Mouse (Mus musculus): ENCODE measurements around the gene Gdf1. TPM values are rescaled to one million over a fixed set of nuclear protein-coding genes. Genes with fewer than 3 reads are reported as not detected.
A peak's percentile ranks its signal among the peaks of the same experiment; 100 is the strongest.

Gene Gdf1
- total RNA-seq (2021) = not detected
- polyA plus RNA-seq (2012; rRNA removed) = 0.14 TPM in 1 of 2 replicates, not detected in the other
- long read RNA-seq, partial matches to known transcripts = 0 of 1 reads
- long read RNA-seq, other reads (novel, unspliced or antisense) = 0 of 1 reads

DNA sequence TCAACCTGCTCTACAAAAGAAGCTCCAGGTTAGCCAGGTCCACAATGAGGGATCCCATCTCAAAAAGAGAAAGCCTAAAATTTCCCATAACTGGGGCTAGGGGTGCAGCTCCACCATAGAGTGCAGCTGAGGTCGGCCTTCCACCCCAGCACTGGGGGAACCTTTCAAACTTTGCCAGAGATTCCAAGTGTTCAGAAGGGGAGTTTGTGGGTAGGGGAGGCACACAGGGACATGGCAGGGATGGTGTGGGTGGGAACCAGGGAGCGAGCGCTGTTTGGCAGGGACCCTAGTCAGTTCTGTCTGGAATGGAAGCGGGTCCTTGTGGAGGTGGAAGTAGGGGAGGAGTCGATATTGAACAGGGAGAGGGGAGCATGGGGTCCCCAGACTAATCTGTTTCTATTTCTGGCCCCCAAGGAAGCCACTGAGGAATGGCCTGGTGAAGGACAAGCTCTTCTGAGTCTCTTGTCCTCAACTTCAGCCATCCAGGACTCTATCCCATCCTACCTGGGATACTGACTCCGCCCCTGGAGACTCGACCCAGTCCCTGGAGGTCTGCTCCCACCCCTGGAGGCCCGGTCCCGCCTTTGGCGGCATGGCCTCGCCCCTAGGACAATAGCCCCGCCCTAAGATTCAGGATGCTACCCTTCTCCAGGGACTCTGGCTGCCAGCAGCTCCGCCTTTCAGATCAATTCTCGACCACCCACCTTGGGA, at the start of gene Gdf1:
TSS of gene Gdf1 (plus strand) at position 694 of the 711 bp plus-strand sequence.
- no peaks in the 10 kb centered on the region for H3K36me3 ChIP-seq (ENCODE audit: control insufficient read depth, insufficient read depth, low read length)
- H3K9ac ChIP-seq (ENCODE audit: low read depth, low read length) = no peak within 1 kb of the TSS
- 34% methylated on average over 14 of the region's 14 CpGs for WGBS
- TF ChIP-seq POLR2A (IDR thresholded peaks at IDR 0.05; ENCODE audit: insufficient read depth, low read depth, low read length) (no peak), CTCF (IDR thresholded peaks at IDR 0.05) (no peak)
- H3K4me3 ChIP-seq = no peak within 1 kb of the TSS
- intact Hi-C loops (cut with DNase I) = no loop called here
- no peaks in the 10 kb centered on the region for H3K27me3 ChIP-seq (ENCODE audit: control insufficient read depth, insufficient read depth, low read length)
- no peaks in the 10 kb centered on the region for H3K4me1 ChIP-seq (ENCODE audit: control insufficient read depth, insufficient read depth, low read length)
- H3K27ac ChIP-seq = no peak within 1 kb of the TSS
- no peaks in the 10 kb centered on the region for H3K79me2 ChIP-seq (replicated peaks; ENCODE audit: control insufficient read depth, insufficient read depth, low read length)
- DNase-seq = no peak

DNA sequence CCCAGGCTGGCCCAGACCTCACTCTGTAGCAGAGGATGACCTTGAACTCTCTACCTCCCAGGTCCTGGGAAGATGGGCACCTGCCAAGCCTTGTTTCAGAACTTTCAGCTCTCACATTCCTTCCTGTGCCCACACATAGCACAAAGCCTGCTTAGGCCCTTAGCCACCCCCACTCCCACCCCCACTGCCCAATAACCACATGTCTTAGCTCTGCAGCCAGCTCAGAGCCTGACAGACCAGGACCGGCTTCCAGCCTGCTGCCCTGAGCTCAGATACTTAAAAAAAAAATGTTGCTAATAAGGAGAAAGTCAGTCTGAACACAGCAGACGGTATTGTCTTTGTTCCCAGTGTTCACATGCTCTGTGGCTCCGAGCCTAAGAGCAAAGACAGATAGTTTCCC, 48.6 kb upstream of the Gdf1 start:
- Histone ChIP-seq H3K4me3 (no peak overlapping the region), H3K27me3 (ENCODE audit: control insufficient read depth, insufficient read depth, low read length) (no peaks in the 10 kb centered on the region), H3K27ac (no peak overlapping the region), H3K79me2 (replicated peaks; ENCODE audit: control insufficient read depth, insufficient read depth, low read length) (no peaks in the 10 kb centered on the region), H3K4me1 (ENCODE audit: control insufficient read depth, insufficient read depth, low read length) (peaks cover 17% of the 10 kb centered on the region), H3K9ac (ENCODE audit: low read depth, low read length) (no peak overlapping the region), H3K36me3 (ENCODE audit: control insufficient read depth, insufficient read depth, low read length) (no peaks in the 10 kb centered on the region)
- DNase-seq = no peak
- no peak for TF ChIP-seq CTCF (IDR thresholded peaks at IDR 0.05)
- no peak for TF ChIP-seq EP300 (IDR thresholded peaks at IDR 0.05; ENCODE audit: insufficient read depth, low read depth, low read length)
- TF ChIP-seq POLR2A (IDR thresholded peaks at IDR 0.05; ENCODE audit: insufficient read depth, low read depth, low read length) = no peak
- intact Hi-C loops (cut with DNase I) = no loop called here
- 27% methylated on average over 3 of the region's 3 CpGs for WGBS

DNA sequence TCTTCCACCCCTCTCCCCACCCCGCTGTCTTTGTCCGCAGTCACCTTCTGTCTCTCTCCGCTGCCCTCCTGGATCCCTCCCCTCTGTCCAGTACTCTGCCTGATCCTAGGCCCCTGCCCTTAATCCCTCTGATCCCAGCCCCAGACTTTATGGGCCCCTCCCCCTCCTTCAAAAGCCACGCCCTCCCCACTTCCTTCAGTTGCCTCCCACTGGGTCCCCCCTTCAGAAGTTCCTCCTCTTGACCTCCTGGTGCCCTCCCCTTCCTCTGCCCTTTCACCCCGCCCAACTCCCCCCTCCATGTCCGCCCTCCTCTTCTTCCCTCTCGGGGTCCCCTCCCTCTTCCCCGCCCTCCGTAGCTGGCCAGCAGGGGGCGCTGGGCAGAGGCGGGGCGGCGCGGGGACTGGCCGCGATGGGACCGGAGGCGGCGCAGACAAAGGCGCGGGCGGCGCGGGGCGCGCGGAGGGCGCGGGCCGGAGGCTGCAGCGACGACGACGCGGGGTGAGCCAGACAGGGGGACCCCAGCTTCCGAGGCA, 46.9 kb upstream of the Gdf1 start, which contains the start of gene Homer3:
TSS of gene Homer3 (plus strand) at position 225 of the 533 bp plus-strand sequence.
- H3K36me3 ChIP-seq (ENCODE audit: control insufficient read depth, insufficient read depth, low read length) = no peaks in the 10 kb centered on the region
- H3K9ac ChIP-seq (ENCODE audit: low read depth, low read length) = peak within 1 kb of the TSS; percentile 92
- peak within 1 kb of the TSS; percentile 89 for H3K27ac ChIP-seq
- peak; percentile 70 for TF ChIP-seq POLR2A (IDR thresholded peaks at IDR 0.05; ENCODE audit: insufficient read depth, low read depth, low read length)
- TF ChIP-seq CTCF (IDR thresholded peaks at IDR 0.05) = peak; percentile 81
- TF ChIP-seq EP300 (IDR thresholded peaks at IDR 0.05; ENCODE audit: insufficient read depth, low read depth, low read length) = no peak
- intact Hi-C loops (cut with DNase I) = loop anchor here (2.0 kb wide), 1 partner anchor 20 kb away; the partner anchor contains the start of genes Cope and Ddx49
- 3% methylated on average over 26 of the region's 36 CpGs for WGBS
- peak within 1 kb of the TSS; percentile 53 for H3K4me3 ChIP-seq
- DNase-seq = peak; percentile 94 to 97
- no peaks in the 10 kb centered on the region for H3K79me2 ChIP-seq (replicated peaks; ENCODE audit: control insufficient read depth, insufficient read depth, low read length)
- H3K4me1 ChIP-seq (ENCODE audit: control insufficient read depth, insufficient read depth, low read length) = peaks cover 11% of the 10 kb centered on the region
- H3K27me3 ChIP-seq (ENCODE audit: control insufficient read depth, insufficient read depth, low read length) = no peaks in the 10 kb centered on the region

DNA sequence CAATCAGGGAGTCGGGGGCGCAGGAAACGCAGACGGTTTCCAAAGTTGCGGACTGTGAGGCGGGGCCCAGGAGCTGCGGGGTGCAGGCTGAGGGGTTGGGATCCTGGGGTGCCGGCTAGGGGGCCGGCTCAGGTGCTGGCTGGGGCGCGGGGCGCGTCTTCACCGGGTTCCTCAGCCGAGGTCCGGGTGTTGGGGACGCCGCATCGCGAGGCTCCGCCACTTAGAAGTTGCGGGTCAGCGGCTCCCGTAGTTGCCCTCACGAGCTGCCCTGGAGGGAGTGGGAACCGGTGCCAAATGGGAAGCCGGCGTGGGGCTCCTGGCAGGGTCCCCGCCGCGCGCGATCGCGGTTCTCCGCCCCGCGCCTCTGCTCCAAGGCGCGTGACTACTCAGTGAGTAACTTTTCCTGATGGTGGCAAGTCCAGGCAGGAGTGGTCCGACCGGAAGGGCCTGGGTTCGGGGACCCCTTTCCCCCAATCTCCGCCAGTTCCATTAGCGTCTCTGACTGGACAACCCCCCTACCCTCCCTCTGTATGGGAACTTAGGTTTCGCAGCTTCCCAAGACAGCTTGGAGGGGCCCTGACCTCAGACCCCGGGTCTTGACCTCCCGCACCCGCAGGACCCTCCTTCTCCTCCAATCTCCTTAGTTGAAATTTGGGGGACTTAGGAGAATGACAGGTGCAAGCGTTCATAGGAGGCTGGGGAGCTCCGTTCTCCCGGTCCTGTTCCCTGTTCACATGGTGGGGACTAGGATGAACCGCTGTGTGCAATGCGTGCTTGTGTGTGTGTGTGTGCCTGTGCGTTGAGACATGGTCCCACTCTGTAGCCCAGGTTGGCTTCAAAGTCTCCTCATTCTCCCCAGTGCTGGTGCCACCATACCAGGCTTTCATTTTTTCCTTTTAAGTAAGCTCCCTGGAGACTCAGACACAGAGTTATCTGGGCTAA, 46.2 kb upstream of the Gdf1 start:
- DNase-seq = no peak
- H3K36me3 ChIP-seq (ENCODE audit: control insufficient read depth, insufficient read depth, low read length) = no peaks in the 10 kb centered on the region
- peak overlapping the region; percentile 92 for H3K9ac ChIP-seq (ENCODE audit: low read depth, low read length)
- H3K27me3 ChIP-seq (ENCODE audit: control insufficient read depth, insufficient read depth, low read length) = no peaks in the 10 kb centered on the region
- intact Hi-C loops (cut with DNase I) = loop anchor here (2.0 kb wide), 1 partner anchor 19 kb away; the partner anchor contains the start of genes Cope and Ddx49
- peak overlapping the region; percentile 53 for H3K4me3 ChIP-seq
- no peaks in the 10 kb centered on the region for H3K79me2 ChIP-seq (replicated peaks; ENCODE audit: control insufficient read depth, insufficient read depth, low read length)
- H3K27ac ChIP-seq = peak overlapping the region; percentile 89
- TF ChIP-seq EP300 (IDR thresholded peaks at IDR 0.05; ENCODE audit: insufficient read depth, low read depth, low read length) = no peak
- TF ChIP-seq POLR2A (IDR thresholded peaks at IDR 0.05; ENCODE audit: insufficient read depth, low read depth, low read length) = no peak
- no peak for TF ChIP-seq CTCF (IDR thresholded peaks at IDR 0.05)
- WGBS = 4% methylated on average over 55 of the region's 55 CpGs
- peaks cover 11% of the 10 kb centered on the region for H3K4me1 ChIP-seq (ENCODE audit: control insufficient read depth, insufficient read depth, low read length)

DNA sequence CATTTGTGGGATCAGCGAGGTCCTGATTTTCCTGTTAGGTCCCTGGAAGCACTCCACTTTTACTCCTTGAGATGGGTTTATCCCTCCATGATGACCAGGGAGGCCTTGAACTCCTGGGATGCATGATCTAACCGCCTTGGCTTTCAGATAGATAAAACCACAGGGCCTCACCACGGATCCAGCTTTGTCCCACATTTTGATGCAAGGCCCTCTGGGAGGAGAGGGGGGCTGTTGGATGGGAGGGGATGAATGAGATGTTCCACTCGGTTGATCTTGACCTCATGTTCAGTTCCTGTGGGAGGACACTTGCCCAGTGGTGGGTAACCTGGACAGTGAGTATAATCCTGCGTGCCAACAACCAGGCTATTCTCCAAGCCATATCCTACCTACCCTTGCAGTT, 45.2 kb upstream of the Gdf1 start:
- WGBS = 64% methylated on average over 5 of the region's 5 CpGs
- Histone ChIP-seq H3K79me2 (replicated peaks; ENCODE audit: control insufficient read depth, insufficient read depth, low read length) (no peaks in the 10 kb centered on the region), H3K4me3 (no peak overlapping the region), H3K9ac (ENCODE audit: low read depth, low read length) (no peak overlapping the region), H3K36me3 (ENCODE audit: control insufficient read depth, insufficient read depth, low read length) (no peaks in the 10 kb centered on the region), H3K27ac (no peak overlapping the region), H3K4me1 (ENCODE audit: control insufficient read depth, insufficient read depth, low read length) (peaks cover 8% of the 10 kb centered on the region), H3K27me3 (ENCODE audit: control insufficient read depth, insufficient read depth, low read length) (no peaks in the 10 kb centered on the region)
- intact Hi-C loops (cut with DNase I) = no loop called here
- TF ChIP-seq CTCF (IDR thresholded peaks at IDR 0.05) = no peak
- no peak for TF ChIP-seq POLR2A (IDR thresholded peaks at IDR 0.05; ENCODE audit: insufficient read depth, low read depth, low read length)
- TF ChIP-seq EP300 (IDR thresholded peaks at IDR 0.05; ENCODE audit: insufficient read depth, low read depth, low read length) = no peak
- no peak for DNase-seq

Measured in heart, adult 2 months (tissue).